Mouse (Mus musculus) heart, adult 18-20 months (tissue): Measurements from ENCODE around the gene Stag1. TPM values are rescaled to one million over a fixed set of nuclear protein-coding genes. Genes with fewer than 3 reads are reported as not detected.

Source experiments
- DNase-seq, 2 experiments: peaks; one replicate each; pipeline ENCODE4 v3.0.0; 2021 to 2022; ENCODE audit warnings: mixed read lengths in 1 of 2
- long read RNA-seq, 2 experiments: library from polyadenylated mRNA; stranded (forward); transcript quantifications; one replicate each; pipeline ENCODE4 v2.0.0; 2021
- total RNA-seq, 2 experiments: library from RNA; stranded (reverse); gene quantifications; 2 replicates each; pipeline ENCODE4 v1.2.3; 2021

Stag1 gene
- total RNA-seq, result 10 to 100 TPM; 28.4 to 29.5 TPM
- long read RNA-seq, experiment 1, partial matches to known transcripts, result 2 of 5 reads
- long read RNA-seq, experiment 1, other reads (novel, unspliced or antisense), result 1 of 5 reads
- long read RNA-seq, experiment 2, full-length matches to known transcripts, result 1 of 3 reads
- long read RNA-seq, experiment 2, partial matches to known transcripts, result 2 of 3 reads
- long read RNA-seq, experiment 2, other reads (novel, unspliced or antisense), result 0 of 3 reads

- no peak for DNase-seq
Measured at GRCm38 (mm10) chr9:100597546-100597945, at the start of gene Stag1. Gene Stag1, plus strand, starts transcription at chr9:100597798.

DNA sequence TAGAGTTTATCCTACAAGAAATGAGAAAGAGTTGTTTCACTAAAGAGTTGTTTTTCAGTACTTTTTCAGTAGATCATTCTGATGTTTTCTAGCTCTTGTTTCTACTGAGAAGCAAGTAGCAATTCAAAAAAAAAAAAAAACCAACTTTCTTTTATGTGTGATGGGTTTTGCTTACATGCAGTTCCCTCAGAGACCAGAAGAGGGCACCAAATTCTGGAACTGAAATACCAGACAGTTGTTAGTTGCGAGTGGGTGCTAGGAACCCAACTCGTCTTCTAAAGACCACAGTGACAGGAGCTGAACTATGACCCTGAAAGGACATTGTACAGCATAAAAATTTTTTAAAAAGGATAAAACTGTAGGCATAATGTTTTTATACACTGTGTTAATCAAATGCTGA lies 49.3 kb upstream of the Stag1 start:
- no peak for DNase-seq

- no peak for DNase-seq
Measured at GRCm38 (mm10) chr9:100555686-100556085, 41.9 kb upstream of the Stag1 start.

GRCm38 (mm10) chr9:100558023-100558573 lies 39.5 kb upstream of the Stag1 start:
- DNase-seq, result no peak

DNA sequence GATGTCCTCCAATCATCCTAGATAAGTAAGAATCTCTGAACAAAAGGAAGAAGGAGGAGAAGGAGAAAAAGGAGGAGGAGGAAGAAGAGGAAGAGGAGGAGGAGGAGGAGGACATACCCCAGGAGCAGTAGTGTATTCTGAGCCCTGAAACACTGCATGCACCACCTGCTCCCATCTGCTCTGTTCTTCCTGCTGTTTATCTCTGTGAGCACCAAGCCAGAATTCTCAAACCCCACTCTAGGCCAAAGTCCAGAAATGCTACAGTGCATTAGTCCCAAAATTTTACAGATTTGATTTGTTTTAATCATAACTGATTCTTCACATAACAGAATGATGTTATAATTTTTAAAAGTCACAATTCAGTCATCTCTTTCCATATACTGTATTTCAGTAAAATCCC lies 38.6 kb upstream of the Stag1 start:
- DNase-seq, result no peak

- DNase-seq, result no peak
Measured at GRCm38 (mm10) chr9:100560251-100560890, 37.2 kb upstream of the Stag1 start.

GRCm38 (mm10) chr9:100569798-100570625 lies 27.6 kb upstream of the Stag1 start:
- peak; percentile 48 to 62 for DNase-seq

GRCm38 (mm10) chr9:100570626-100571233 lies 26.9 kb upstream of the Stag1 start, which contains the start of gene Slc35g2:
Gene Slc35g2, minus strand, starts transcription at chr9:100571090.
- peak; percentile 15 to 45 for DNase-seq

GRCm38 (mm10) chr9:100571511-100571910 lies 26.1 kb upstream of the Stag1 start:
- DNase-seq, result no peak

GRCm38 (mm10) chr9:100573300-100573699 lies 24.3 kb upstream of the Stag1 start:
- DNase-seq, result no peak

DNA sequence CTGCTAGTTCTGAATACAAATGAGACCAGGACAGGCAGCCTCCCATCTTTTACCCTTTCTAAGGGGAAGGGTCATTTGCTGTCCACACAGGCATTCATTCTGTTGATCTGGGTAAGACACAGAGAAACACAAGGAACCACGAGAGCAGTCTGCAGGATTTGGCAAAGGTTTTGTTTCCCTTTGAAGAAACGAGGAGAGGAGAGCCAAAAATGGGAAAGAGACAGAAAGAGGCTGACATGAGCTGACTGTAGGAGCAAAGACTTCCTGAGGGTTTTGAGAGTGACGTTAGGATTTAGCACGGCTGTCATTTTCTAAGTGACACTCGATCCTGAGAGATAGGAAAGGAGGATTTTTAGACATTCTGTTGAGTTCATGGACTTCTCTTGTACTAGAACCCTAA lies 23.7 kb upstream of the Stag1 start:
- no peak for DNase-seq

DNA sequence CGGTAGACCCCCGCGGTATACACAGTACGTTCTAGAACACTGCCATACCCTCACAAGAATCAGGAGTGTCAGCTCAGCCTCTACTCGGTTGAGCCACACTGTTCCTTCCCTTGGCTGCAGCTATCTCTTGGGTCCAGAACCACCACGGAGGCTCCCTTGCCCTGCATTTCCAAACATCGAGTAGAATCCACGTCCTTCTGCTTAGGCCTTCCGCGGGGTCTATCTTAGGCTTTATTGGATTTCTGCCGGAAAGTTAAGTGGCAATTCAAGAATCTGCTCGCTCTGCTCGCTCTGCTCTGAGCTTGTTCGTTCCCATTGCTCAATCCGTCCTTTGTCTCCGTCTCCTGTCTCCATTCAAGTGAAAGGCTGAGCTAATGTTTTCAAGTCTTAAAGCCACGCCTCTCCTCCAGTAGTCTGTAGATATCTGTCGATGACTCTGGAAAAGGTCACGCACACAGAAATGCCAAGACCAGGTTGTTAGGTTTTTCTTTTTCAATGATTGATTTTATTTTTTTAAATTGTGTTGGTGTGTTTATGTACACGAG lies 17.3 kb upstream of the Stag1 start:
- no peak for DNase-seq

DNA sequence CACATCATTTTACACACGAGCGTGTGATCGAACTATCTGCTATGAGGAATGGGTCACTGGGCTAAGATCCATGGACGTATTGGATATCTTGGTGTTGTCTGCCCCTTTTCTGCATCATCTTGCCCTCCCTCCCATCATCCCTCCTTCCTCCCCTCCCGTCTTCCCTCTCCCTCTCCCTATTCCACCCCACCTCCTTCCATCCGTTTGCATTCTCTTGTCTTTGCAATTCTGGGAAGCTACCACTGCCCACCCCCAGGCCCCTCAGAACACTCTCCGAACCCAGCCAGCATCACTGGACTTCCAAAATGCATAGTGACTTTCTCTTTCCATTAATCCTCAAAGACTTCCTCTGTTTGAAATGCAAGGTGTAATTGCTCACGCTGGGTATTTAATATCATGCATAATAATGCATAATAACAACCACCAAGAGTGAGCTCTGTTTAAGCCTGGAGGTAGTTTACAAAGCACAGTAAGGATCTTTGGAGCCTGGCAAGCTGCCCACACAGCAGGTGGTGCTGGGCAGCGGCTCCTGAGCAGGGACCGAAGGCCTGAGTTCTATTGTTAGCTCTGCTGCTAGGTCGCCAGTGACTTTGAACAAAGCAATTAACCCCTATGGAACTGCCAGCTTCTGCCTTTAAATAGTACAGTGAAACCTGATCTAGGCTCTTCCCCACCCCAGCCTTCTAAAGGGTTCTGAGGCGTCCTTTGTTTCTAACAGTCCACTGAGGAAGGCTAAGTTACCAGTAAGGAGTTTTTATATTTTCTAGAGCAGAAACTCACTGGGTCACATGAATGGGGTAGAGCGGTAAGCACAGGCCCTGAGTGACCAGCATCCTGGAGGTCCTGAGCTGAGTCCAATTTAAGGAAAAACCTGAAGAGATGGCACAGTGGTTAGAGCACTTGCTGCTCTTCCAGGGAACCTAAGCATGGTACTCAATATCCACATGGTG lies 15.8 kb upstream of the Stag1 start:
- peak; percentile 56 to 70 for DNase-seq

DNA sequence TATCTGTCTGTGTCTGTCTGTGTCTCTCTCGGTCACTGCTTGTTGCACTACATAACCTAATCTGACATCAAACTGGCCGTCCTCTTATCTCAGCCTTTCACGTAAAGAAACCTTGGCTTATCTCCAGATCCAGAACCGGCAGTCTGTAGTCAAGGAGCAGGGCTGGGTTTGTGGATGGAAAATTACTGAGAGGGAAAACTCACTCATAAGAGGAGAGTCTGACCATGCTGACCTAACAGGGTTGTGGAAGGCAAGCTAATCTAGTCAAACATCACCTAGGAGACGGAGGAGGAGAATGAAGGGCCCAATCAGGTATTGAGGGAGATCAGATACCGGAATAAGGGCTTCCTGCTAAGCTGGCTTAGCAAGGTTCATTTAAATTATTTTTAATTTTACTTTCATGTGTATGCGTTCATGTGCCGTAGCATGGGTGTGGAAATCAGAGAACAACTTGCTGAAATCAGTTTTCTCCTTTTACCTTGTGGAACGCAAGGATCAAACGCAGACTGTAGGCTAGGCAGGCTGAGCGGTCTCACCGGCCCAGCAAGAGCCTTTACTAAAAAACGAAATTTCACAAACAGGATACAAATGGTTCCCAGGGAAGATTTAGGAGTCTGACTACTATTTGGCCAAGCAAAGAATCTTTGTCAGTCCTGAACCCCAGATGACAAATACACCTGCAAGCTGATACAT lies 14.6 kb upstream of the Stag1 start:
- DNase-seq, result no peak

DNA sequence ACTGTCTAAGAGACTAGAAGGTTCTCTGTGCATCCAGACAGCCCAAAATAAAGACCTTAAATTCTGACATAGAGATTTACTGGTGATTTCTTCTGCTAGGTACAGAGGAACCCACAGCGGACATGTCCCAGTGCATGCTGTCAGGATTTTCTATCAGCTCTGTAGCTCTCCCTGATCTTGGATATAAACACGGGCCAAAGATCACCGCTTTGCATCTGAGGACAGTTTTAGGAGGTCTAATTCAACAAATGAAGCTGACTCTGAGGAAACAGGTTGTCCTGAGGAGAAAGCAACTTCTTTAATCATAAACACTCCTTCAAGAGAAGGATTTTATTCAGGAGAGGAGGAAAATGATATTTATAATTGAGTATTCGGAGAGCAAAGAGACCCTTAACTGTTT lies 13.6 kb upstream of the Stag1 start:
- DNase-seq, result no peak

DNA sequence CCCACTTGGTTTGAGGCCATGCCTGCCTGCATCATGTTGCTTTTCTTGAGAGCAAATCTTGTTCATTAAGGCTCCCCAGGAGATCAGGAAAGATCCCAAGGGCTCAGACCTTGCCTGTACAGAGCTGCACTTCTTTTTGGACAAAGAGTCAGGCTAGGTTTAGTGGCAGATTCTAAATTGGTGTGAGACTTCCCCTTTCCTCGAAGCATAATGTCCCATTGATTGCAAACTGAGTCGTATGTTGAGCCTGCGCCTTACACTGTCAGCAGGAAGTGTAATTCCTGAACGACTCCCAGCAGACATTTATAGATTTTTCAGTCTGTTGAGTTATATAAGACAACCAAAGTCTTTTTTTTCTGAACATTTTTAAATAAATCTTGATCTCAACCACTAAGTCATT lies 7.1 kb upstream of the Stag1 start:
- DNase-seq, result no peak

DNA sequence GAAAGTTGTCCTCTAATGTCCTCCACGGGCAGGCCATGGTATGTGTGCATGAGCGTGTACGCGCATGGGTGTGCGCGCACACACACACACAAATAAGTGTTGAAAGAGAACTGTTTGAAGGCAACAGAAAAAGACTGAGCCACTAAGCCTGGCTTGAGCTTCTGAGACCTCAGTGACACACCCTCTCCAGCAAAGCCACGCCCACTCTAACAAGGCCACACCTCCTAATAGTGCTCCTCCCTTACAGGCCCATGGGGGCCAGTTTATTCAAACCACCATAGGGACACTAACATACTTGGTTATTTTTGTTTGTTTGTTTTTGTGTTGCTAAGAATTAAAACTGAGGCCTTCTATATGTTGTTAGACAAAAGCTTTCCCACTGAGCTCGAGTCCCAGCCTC lies 1.3 kb upstream of the Stag1 start:
- DNase-seq, result no peak

GRCm38 (mm10) chr9:100599761-100600328 lies 2.2 kb downstream of the Stag1 start:
- no peak for DNase-seq

DNA sequence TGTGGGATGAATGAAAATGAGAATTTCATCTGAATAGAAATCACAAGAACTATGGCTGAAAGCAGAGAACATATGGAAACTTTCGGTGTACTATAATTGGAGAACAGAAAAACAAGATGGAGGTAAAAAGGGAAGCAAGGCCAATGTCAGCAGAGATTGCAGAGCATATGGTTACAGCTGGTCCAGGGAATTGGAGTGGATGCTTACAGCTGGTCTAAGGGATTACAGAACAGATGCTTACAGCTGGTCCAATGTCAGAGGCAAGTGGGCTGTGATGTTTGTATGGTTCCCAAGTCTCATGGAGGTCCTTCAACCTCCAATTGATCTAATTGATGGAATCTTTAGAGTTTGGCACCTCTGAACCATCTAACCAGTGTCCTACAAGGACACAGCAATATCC lies 4.5 kb downstream of the Stag1 start:
- DNase-seq, result no peak

DNA sequence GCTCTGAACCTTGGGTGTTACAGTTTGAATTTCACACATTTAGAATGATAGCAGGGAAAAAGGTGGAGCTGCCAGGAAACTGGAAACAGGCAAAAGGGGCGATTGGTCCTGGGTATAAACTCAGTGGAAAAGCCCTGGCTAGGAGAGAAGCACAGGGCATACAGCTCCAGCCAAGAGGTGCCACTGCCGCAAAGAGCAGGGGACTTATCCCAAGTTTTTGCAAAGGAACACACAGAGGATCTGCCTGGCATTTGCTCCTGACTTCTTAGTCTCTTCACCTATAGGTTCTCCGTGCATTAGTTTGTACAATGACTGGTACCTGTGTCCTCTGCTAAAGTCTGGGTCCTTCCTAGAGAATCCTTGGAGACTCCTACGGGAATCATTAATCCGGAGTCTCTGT lies 5.6 kb downstream of the Stag1 start:
- DNase-seq, result no peak
